Mouse (Mus musculus) limb, embryonic 10.5 days (tissue): ENCODE results near the gene Ifitm6. TPM values are rescaled to one million over a fixed set of nuclear protein-coding genes. Genes with fewer than 3 reads are reported as not detected.
"Not testable (repeated sequence)": the region's sequence is repeated elsewhere in the genome, so short reads cannot be mapped to it uniquely, and the experiment has no call there.

Experiments
- DNase-seq: peaks from one replicate; pipeline ENCODE4 v3.0.0-alpha.2; 2017; ENCODE audit warnings: low spot score
- H3K27ac ChIP-seq: fragments of 300-500 bp; sonication (generic); 2 replicates; pipeline ENCODE4 v1.5.1; 2016; ENCODE audit warnings: mild to moderate bottlenecking
- H3K27me3 ChIP-seq: fragments of 300-500 bp; sonication (generic); 2 replicates; pipeline ENCODE4 v1.6.1; 2016; ENCODE audit warnings: low read depth, mild to moderate bottlenecking; ENCODE audit not compliant: poor library complexity, severe bottlenecking
- H3K36me3 ChIP-seq: fragments of 300-500 bp; sonication (generic); 2 replicates; pipeline ENCODE4 v1.6.1; 2016; ENCODE audit warnings: mild to moderate bottlenecking, moderate library complexity
- H3K4me1 ChIP-seq: fragments of 300-500 bp; sonication (generic); 2 replicates; pipeline ENCODE4 v1.6.1; 2016
- H3K4me3 ChIP-seq: fragments of 300-500 bp; sonication (generic); 2 replicates; pipeline ENCODE4 v1.5.1; 2016; ENCODE audit warnings: mild to moderate bottlenecking, moderate library complexity
- H3K9me3 ChIP-seq: fragments of 300-500 bp; sonication (generic); replicated peaks from 2 replicates; pipeline ENCODE4 v1.6.1; 2016; ENCODE audit warnings: mild to moderate bottlenecking
- WGBS: fragments of 180-500 bp; shearing (Covaris S2); methylation state at CpG from one replicate; pipeline ENCODE4 v1.1.7; 2016; 5-methylcytosine and 5-hydroxymethylcytosine counted together
- polyA plus RNA-seq: library from polyadenylated mRNA; unstranded; fragments of >200 nt; fragmentation: Nextera tagmentation; extraction: Ambion mirVana; gene quantifications from 2 replicates; pipeline ENCODE4 v1.2.1, GENCODE M21; 2016

Gene Ifitm6
- polyA plus RNA-seq, 1 experiment from 2014 or later: not detected

DNA sequence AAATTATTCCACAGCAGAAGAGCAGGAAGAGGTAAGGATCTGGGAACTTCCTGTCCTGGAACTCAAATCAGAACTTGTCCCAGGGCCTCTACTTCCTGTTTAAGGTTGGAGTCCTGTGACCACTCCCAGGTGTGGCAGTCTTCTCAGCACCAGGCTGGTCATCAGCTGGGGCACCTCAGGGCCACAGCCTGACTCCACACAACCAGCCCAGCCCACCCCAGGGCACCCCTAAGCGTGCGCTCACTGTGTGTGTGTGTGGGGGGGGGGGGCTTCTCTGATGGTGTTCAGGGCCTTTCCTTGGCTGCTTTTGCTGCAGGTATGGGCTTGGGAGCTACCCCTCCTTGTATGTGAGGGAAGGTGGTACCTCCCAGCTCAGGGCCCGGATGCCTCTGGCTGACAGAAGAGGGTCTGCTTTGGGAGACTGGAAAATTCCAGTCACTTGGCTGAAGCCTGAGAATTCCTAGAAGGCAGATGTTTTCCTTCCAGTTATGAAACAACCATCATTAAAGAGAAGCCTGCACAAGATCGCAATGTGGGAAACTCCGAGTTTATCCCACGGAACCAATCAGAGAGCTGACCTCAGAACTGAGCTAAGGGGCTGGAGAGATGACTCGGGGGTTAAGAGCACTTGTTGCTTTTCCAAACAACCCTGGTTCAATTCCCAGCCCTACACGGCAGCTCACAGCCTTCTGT, 46.1 kb downstream of the Ifitm6 start:
- Histone ChIP-seq H3K9me3 (no peaks in the 10 kb centered on the region), H3K4me3 (no peak overlapping the region), H3K27me3 (peaks cover 9% of the 10 kb centered on the region), H3K27ac (peak overlapping the region; percentile 61; the same call in 1 of the 2 replicates), H3K36me3 (no peaks in the 10 kb centered on the region), H3K4me1 (peaks cover 72% of the 10 kb centered on the region)
- DNase-seq: no peak
- 90% methylated on average over 8 of the region's 8 CpGs for WGBS

GRCm38 (mm10) chr7:140970931-140971330, 46.8 kb downstream of the Ifitm6 start:
- Histone ChIP-seq H3K4me1 (peaks cover 72% of the 10 kb centered on the region), H3K9me3 (no peaks in the 10 kb centered on the region), H3K27ac (peak overlapping the region; percentile 61; the same call in 1 of the 2 replicates), H3K4me3 (no peak overlapping the region), H3K36me3 (no peaks in the 10 kb centered on the region), H3K27me3 (peaks cover 9% of the 10 kb centered on the region)
- no peak for DNase-seq
- 41% methylated on average over 7 of the region's 7 CpGs for WGBS

- DNase-seq, H3K36me3 ChIP-seq, H3K27me3 ChIP-seq, H3K9me3 ChIP-seq: not testable (repeated sequence)
- Histone ChIP-seq H3K27ac (peak overlapping the region; percentile 67; the same call in 1 of the 2 replicates), H3K4me3 (peak overlapping the region; percentile 36; the same call in 1 of the 2 replicates), H3K4me1 (peaks cover 56% of the 10 kb centered on the region)
- WGBS: 11% methylated on average over 3 of the region's 3 CpGs
Observed at GRCm38 (mm10) chr7:140968710-140969109, 49.0 kb downstream of the Ifitm6 start.

GRCm38 (mm10) chr7:140967862-140968591, 49.7 kb downstream of the Ifitm6 start:
- Histone ChIP-seq H3K36me3 (no peaks in the 10 kb centered on the region), H3K27ac (peak overlapping the region; percentile 67), H3K4me1 (peaks cover 49% of the 10 kb centered on the region), H3K27me3 (no peaks in the 10 kb centered on the region), H3K9me3 (no peaks in the 10 kb centered on the region), H3K4me3 (peak overlapping the region; percentile 36)
- WGBS: 2% methylated on average over 14 of the region's 14 CpGs
- peak; percentile 55 for DNase-seq

- peak within 1 kb of the TSS; percentile 67 for H3K27ac ChIP-seq
- H3K4me1 ChIP-seq: peaks cover 47% of the 10 kb centered on the region
- no peaks in the 10 kb centered on the region for H3K36me3 ChIP-seq
- no peak for DNase-seq
- no peaks in the 10 kb centered on the region for H3K9me3 ChIP-seq
- H3K4me3 ChIP-seq: peak within 1 kb of the TSS; percentile 36
- 84% methylated on average over 4 of the region's 4 CpGs for WGBS
- H3K27me3 ChIP-seq: no peaks in the 10 kb centered on the region
Observed at GRCm38 (mm10) chr7:140966921-140967320, 50.8 kb downstream of the Ifitm6 start, which contains the start of gene Ifitm1. Gene Ifitm1, plus strand, starts transcription at chr7:140967221.

Other genes starting within 250 kb of the Ifitm6 start
- 0.10 and 0.23 TPM in 2 replicates for gene Syce1, start 230.1 kb downstream of the Ifitm6 start, polyA plus RNA-seq
- gene Zfp941, start 195.7 kb downstream of the Ifitm6 start, polyA plus RNA-seq: 2.1 and 2.2 TPM in 2 replicates
- gene Urah, start 182.9 kb downstream of the Ifitm6 start, polyA plus RNA-seq: 0.75 and 0.95 TPM in 2 replicates
- gene Scgb1c1, start 172.4 kb downstream of the Ifitm6 start, polyA plus RNA-seq: not detected in 2 replicates
- gene Odf3, start 170.1 kb downstream of the Ifitm6 start, polyA plus RNA-seq: not detected in 2 replicates
- not detected in 2 replicates for gene Gm45785, start 161.6 kb downstream of the Ifitm6 start, polyA plus RNA-seq
- 45.2 and 54.2 TPM in 2 replicates for gene Ric8a, start 161.0 kb downstream of the Ifitm6 start, polyA plus RNA-seq
- 23.0 and 26.1 TPM in 2 replicates for gene Bet1l, start 160.3 kb downstream of the Ifitm6 start, polyA plus RNA-seq
- gene Psmd13, start 136.0 kb downstream of the Ifitm6 start, polyA plus RNA-seq: 353 and 364 TPM in 2 replicates
- 25.4 and 27.6 TPM in 2 replicates for gene Sirt3, start 135.6 kb downstream of the Ifitm6 start, polyA plus RNA-seq
- gene Cox8b, start 117.5 kb downstream of the Ifitm6 start, polyA plus RNA-seq: 0.49 TPM in 1 of 2 replicates, not detected in the other
- 0.06 and 0.26 TPM in 2 replicates for gene Nlrp6, start 97.0 kb downstream of the Ifitm6 start, polyA plus RNA-seq
- 11.4 and 15.4 TPM in 2 replicates for gene Pgghg, start 76.5 kb downstream of the Ifitm6 start, polyA plus RNA-seq
- gene Ifitm5, start 67.6 kb downstream of the Ifitm6 start, polyA plus RNA-seq: 4.2 and 5.9 TPM in 2 replicates
- gene Gm45717, start 62.0 kb downstream of the Ifitm6 start, polyA plus RNA-seq: not detected in 2 replicates
- 904 and 922 TPM in 2 replicates for gene Ifitm2, start 61.9 kb downstream of the Ifitm6 start, polyA plus RNA-seq
- 27.9 and 43.1 TPM in 2 replicates for gene Ifitm1, start 50.7 kb downstream of the Ifitm6 start, polyA plus RNA-seq
- 54.0 and 56.4 TPM in 2 replicates for gene Ifitm3, start 7.2 kb downstream of the Ifitm6 start, polyA plus RNA-seq
- gene Gm17387, start 11.2 kb upstream of the Ifitm6 start, polyA plus RNA-seq: not detected in 2 replicates
- 26.2 and 30.7 TPM in 2 replicates for gene B4galnt4, start 43.2 kb upstream of the Ifitm6 start, polyA plus RNA-seq
- 6.0 and 8.2 TPM in 2 replicates for gene Pkp3, start 60.3 kb upstream of the Ifitm6 start, polyA plus RNA-seq
- gene Sigirr, start 82.6 kb upstream of the Ifitm6 start, polyA plus RNA-seq: 2.3 TPM in 2 replicates
- gene Ano9, start 99.9 kb upstream of the Ifitm6 start, polyA plus RNA-seq: 0.64 and 0.67 TPM in 2 replicates
- gene Ptdss2, start 104.5 kb upstream of the Ifitm6 start, polyA plus RNA-seq: 85.6 and 95.2 TPM in 2 replicates
- 67.7 and 85.0 TPM in 2 replicates for gene Rnh1, start 154.9 kb upstream of the Ifitm6 start, polyA plus RNA-seq
- gene Hras, start 176.1 kb upstream of the Ifitm6 start, polyA plus RNA-seq: 101 and 104 TPM in 2 replicates
- 14.0 and 21.8 TPM in 2 replicates for gene Lrrc56, start 176.2 kb upstream of the Ifitm6 start, polyA plus RNA-seq
- gene Lmntd2, start 196.2 kb upstream of the Ifitm6 start, polyA plus RNA-seq: 3.5 and 4.5 TPM in 2 replicates
- gene Rassf7, start 197.9 kb upstream of the Ifitm6 start, polyA plus RNA-seq: 44.7 and 53.5 TPM in 2 replicates
- 121 and 131 TPM in 2 replicates for gene Phrf1, start 210.9 kb upstream of the Ifitm6 start, polyA plus RNA-seq
- 0.50 and 0.73 TPM in 2 replicates for gene Irf7, start 248.6 kb upstream of the Ifitm6 start, polyA plus RNA-seq